Mouse (Mus musculus) brain, embryonic 14.5 days (tissue): ENCODE results near the gene Osbpl8.

Experiments
- CTCF ChIP-seq: fragments of 200-500 bp; IDR thresholded peaks from 2 replicates; pipeline ENCODE4 v1.5.1; 2012; ENCODE audit warnings: inconsistent platforms, mild to moderate bottlenecking, moderate library complexity, borderline replicate concordance; ENCODE audit not compliant: insufficient read depth, insufficient read length; ENCODE audit errors: extremely low read depth
- POLR2A ChIP-seq: fragments of 200-500 bp; IDR thresholded peaks from 2 replicates; pipeline ENCODE4 v1.6.1; 2012; ENCODE audit warnings: mild to moderate bottlenecking, inconsistent platforms, borderline replicate concordance; ENCODE audit not compliant: poor library complexity, insufficient read depth, insufficient read length, severe bottlenecking; ENCODE audit errors: extremely low read depth

DNA sequence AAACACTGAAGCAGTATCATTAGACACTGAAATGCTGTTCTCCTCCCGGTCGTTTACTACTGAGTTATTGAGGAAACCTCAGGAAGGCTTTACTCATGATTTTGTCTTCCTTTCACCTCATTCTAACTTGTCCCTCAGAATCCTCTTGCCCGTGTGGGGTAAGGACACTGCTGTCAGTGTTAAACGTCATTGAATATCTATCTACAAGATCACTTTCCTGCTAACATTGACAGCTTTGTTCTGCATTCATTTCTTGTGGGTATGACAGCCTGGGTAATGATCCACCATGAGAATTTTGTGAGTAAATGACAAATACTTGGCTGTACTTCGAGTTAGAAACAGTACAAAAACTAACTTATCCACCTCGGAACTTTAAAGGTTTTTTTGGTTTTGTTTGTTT, 133.1 kb downstream of the Osbpl8 start:
- TF ChIP-seq CTCF (no peak), POLR2A (no peak)
